Mouse (Mus musculus): Measurements from ENCODE around the gene Akr1cl. TPM values are rescaled to one million over a fixed set of nuclear protein-coding genes. Genes with fewer than 3 reads are reported as not detected.

The Akr1cl gene
- polyA plus RNA-seq, 1 experiment from 2014 or later: 0.33 TPM

Other genes starting within 250 kb of the Akr1cl start
- gene Plekhm3, start 75.9 kb downstream of the Akr1cl start, polyA plus RNA-seq (2015; fragmentation: Nextera tagmentation; extraction: Ambion mirVana): 6.0 and 10.1 TPM in 2 replicates
- gene Cryge, start 18.4 kb upstream of the Akr1cl start, polyA plus RNA-seq (2015; fragmentation: Nextera tagmentation; extraction: Ambion mirVana): not detected in 2 replicates
- gene Crygd, start 30.7 kb upstream of the Akr1cl start, polyA plus RNA-seq (2015; fragmentation: Nextera tagmentation; extraction: Ambion mirVana): not detected in 2 replicates
- gene Crygc, start 40.9 kb upstream of the Akr1cl start, polyA plus RNA-seq (2015; fragmentation: Nextera tagmentation; extraction: Ambion mirVana): not detected in 2 replicates
- not detected in 2 replicates for gene Crygb, start 49.5 kb upstream of the Akr1cl start, polyA plus RNA-seq (2015; fragmentation: Nextera tagmentation; extraction: Ambion mirVana)
- not detected in 2 replicates for gene Cryga, start 70.6 kb upstream of the Akr1cl start, polyA plus RNA-seq (2015; fragmentation: Nextera tagmentation; extraction: Ambion mirVana)
- not detected in 2 replicates for gene Gm28845, start 86.8 kb upstream of the Akr1cl start, polyA plus RNA-seq (2015; fragmentation: Nextera tagmentation; extraction: Ambion mirVana)
- gene D630023F18Rik, start 90.5 kb upstream of the Akr1cl start, polyA plus RNA-seq (2015; fragmentation: Nextera tagmentation; extraction: Ambion mirVana): 0.15 and 0.21 TPM in 2 replicates
- 118 and 121 TPM in 2 replicates for gene Idh1, start 153.7 kb upstream of the Akr1cl start, polyA plus RNA-seq (2015; fragmentation: Nextera tagmentation; extraction: Ambion mirVana)
- gene Pikfyve, start 153.9 kb upstream of the Akr1cl start, polyA plus RNA-seq (2015; fragmentation: Nextera tagmentation; extraction: Ambion mirVana): 6.6 and 8.8 TPM in 2 replicates
- not detected in 2 replicates for gene Pth2r, start 249.3 kb upstream of the Akr1cl start, polyA plus RNA-seq (2015; fragmentation: Nextera tagmentation; extraction: Ambion mirVana)

Measured in lung, embryonic 16.5 days (tissue).